ENCODE assay signal across 12 mouse cellular contexts in the genomic region with DNA sequence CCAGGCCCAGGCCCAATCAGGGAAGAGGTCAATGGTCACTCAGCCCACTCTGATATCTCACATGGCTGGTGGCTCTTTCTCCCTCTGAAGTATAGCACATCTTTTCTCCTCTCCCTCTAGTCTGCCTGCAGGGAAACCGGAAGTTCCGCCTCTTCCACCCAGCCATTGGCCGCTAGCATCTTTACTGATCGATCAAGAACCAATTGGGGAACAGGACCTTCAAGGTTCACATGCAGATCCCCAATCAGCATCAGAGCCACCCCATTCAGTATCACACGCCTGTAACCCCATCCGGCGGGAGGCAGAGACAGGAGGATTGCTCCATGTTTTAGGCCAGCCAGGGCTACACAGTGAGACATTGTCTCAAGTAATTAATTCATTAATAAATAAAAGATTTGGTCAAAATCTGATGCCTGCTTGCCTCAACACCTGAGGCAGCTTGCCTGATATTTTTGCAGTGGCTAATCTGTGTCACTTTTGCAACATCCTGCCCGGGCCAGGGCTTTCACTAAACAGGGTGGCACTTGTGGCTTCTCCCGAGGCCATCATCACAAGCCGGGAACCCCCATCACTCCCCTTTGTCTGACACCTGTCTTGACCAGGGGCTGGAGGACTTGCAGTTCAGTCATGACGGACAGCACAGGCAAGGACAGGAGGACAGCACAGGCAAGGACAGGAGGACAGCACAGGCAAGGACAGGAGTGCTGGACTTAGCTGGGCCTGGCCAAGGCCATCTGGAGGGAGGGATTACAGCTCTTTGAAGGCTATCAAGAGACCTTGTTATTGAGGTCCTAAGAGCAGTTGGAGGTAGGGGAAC. TPM values are rescaled to one million over a fixed set of nuclear protein-coding genes. Genes with fewer than 3 reads are reported as not detected.
DNase-seq lines count a peak whose midpoint lies in the region; TF ChIP-seq lines count a peak whose summit lies in the region.
"Had no signal": no experiment of that assay in that cellular context is flagged by ENCODE, and none has a peak within 500 bp of the region (broad histone marks: within the 10 kb centered on the region; RNA-seq: fewer than 3 reads in every experiment).

No protein-coding gene starts in this region.

- TF ChIP-seq POLR2A in testis, adult 2 months (IDR thresholded peaks at IDR 0.05; ENCODE audit: control insufficient read depth, low read depth, low read length) = peak; percentile 13; the same call in 1 of the 2 replicates

- peak; percentile 65 to 85 for DNase-seq in adrenal gland, adult (ENCODE audit: inconsistent age in 2 of 2, low spot score in 1 of 2)
- DNase-seq in adrenal gland, adult 18-20 months (ENCODE audit: low spot score in 2 of 2) = no peak
- DNase-seq in testis, postnatal 10 days (ENCODE audit: low spot score) = no peak
- peak; percentile 34 for DNase-seq in c-Kit-positive CD71-positive TER-119-positive erythroid progenitor cells, embryonic 14.5 days (ENCODE audit: low spot score)
- DNase-seq in yolk sac, embryonic 10.5 days (ENCODE audit: low spot score) = peak; percentile 37
- no peak for DNase-seq in cerebellum, adult 11 months
- DNase-seq in ovary, postnatal 14 days (ENCODE audit: low spot score) = no peak
- DNase-seq: midbrain, embryonic 14.5 days; spleen, adult 18-20 months; thymus, postnatal 4 days had no signal

- peak overlapping the region; percentile 36; the same call in 1 of the 2 replicates for H3K27ac ChIP-seq in testis, adult 2 months (ENCODE audit: control insufficient read depth, insufficient read depth, low read depth, low read length)

- no peaks in the 10 kb centered on the region for H3K27me3 ChIP-seq in testis, adult 2 months (ENCODE audit: control insufficient read depth, insufficient read depth, low read length)

- TF ChIP-seq CTCF in testis, adult 2 months (IDR thresholded peaks at IDR 0.05; ENCODE audit: control insufficient read depth, insufficient read depth, insufficient replicate concordance, low read depth, low read length) = no peak

- H3K4me3 ChIP-seq in testis, adult 2 months (ENCODE audit: control insufficient read depth, low read depth, low read length) = peak overlapping the region; percentile 87

- peaks cover 4% of the 10 kb centered on the region for H3K4me1 ChIP-seq in testis, adult 2 months (ENCODE audit: control insufficient read depth, insufficient read depth, low read length)

- H3K36me3 ChIP-seq in testis, adult 2 months (ENCODE audit: control insufficient read depth, insufficient read depth, low read length) = no peaks in the 10 kb centered on the region

RNA-seq across cellular contexts. Expression of a gene that starts 7.6 kb away (rescaled TPM):
- total RNA-seq in adrenal gland, adult 18-20 months (2021) = 1 to 10 TPM; 6.3 to 7.9 TPM
- polyA plus RNA-seq in testis, adult 2 months (2012; rRNA removed) = 2.1 and 2.4 TPM in 2 replicates

RNA-seq across cellular contexts. Expression of a gene that starts 40.7 kb away (rescaled TPM):
- 10 to 100 TPM in 1 of 2 experiments, 1 to 10 TPM in 1; 4.7 to 12.9 TPM for total RNA-seq in adrenal gland, adult 18-20 months (2021)
- 0.12 and 0.32 TPM in 2 replicates for polyA plus RNA-seq in testis, adult 2 months (2012; rRNA removed)

RNA-seq across cellular contexts. Expression of a gene that starts 53.8 kb away (rescaled TPM):
- 100 to 1,000 TPM in 1 of 2 experiments, 10 to 100 TPM in 1; 97.7 to 107 TPM for total RNA-seq in adrenal gland, adult 18-20 months (2021)
- 118 and 141 TPM in 2 replicates for polyA plus RNA-seq in testis, adult 2 months (2012; rRNA removed)

RNA-seq across cellular contexts. Expression of a gene that starts 56.9 kb away (rescaled TPM):
- under 1 TPM in 1 of 2 experiments, not detected in 1; 0.16 TPM for total RNA-seq in adrenal gland, adult 18-20 months (2021)
- 80.7 and 80.9 TPM in 2 replicates for polyA plus RNA-seq in testis, adult 2 months (2012; rRNA removed)
- total RNA-seq: liver, adult 2 months had no signal
- polyA plus RNA-seq: liver, adult 2 months had no signal

Comparison
In these comparisons a context has a peak if more than half of its experiments do, and no peak if none do; other contexts are left out.
1. DNase-seq: peak in adrenal gland, adult (2 of 2), c-Kit-positive CD71-positive TER-119-positive erythroid progenitor cells, embryonic 14.5 days (single experiment) and yolk sac, embryonic 10.5 days (single experiment); none in adrenal gland, adult 18-20 months (0 of 2), testis, postnatal 10 days (single experiment), cerebellum, adult 11 months (single experiment) and ovary, postnatal 14 days (single experiment).